Mouse (Mus musculus): ENCODE results near the gene Trim32.

GRCm38 (mm10) chr4:65589780-65590179 lies 15.0 kb upstream of the Trim32 start:
- TF ChIP-seq CTCF (IDR thresholded peaks at IDR 0.05; ENCODE audit: low read depth) (peak; percentile 89), EP300 (optimal IDR thresholded peaks at IDR 0.05) (no peak)

All from stomach, postnatal 0 days (tissue).